Mouse (Mus musculus) brain, embryonic 18.5 days (tissue): ENCODE measurements around the gene Gm38655.
A peak's percentile ranks its signal among the peaks of the same experiment; 100 is the strongest.
"Not testable (repeated sequence)": the region's sequence is repeated elsewhere in the genome, so short reads cannot be mapped to it uniquely, and the experiment has no call there.

Experiments used
- DNase-seq: peaks from one replicate; pipeline ENCODE4 v3.0.0-alpha.2; 2012; ENCODE audit warnings: low read depth, low spot score

Gene Gm38655

GRCm38 (mm10) chr17:25169706-25170105 is 5.6 kb downstream of the Gm38655 start:
- DNase-seq = no peak

GRCm38 (mm10) chr17:25165970-25166671 is 9.2 kb downstream of the Gm38655 start:
- DNase-seq = no peak

- no peak for DNase-seq
Observed at GRCm38 (mm10) chr17:25164770-25165169, 10.5 kb downstream of the Gm38655 start.

- no peak for DNase-seq
Observed at GRCm38 (mm10) chr17:25163387-25163786, 11.9 kb downstream of the Gm38655 start.

- no peak for DNase-seq
Observed at GRCm38 (mm10) chr17:25162161-25162560, 13.1 kb downstream of the Gm38655 start, which contains the start of gene Ccdc154. Gene Ccdc154, plus strand, starts transcription at chr17:25162461.

- no peak for DNase-seq
Observed at GRCm38 (mm10) chr17:25139960-25140359, 35.3 kb downstream of the Gm38655 start.

GRCm38 (mm10) chr17:25138803-25139202 is 36.5 kb downstream of the Gm38655 start:
- no peak for DNase-seq

- no peak for DNase-seq
Observed at GRCm38 (mm10) chr17:25135622-25136021, 39.6 kb downstream of the Gm38655 start.

GRCm38 (mm10) chr17:25133275-25133698 is 42.0 kb downstream of the Gm38655 start, which contains the start of gene Clcn7:
Gene Clcn7, plus strand, starts transcription at chr17:25133391.
- peak; percentile 84 for DNase-seq

- DNase-seq = no peak
Observed at GRCm38 (mm10) chr17:25130060-25130459, 45.2 kb downstream of the Gm38655 start.

GRCm38 (mm10) chr17:25127681-25128080 is 47.6 kb downstream of the Gm38655 start:
- no peak for DNase-seq

GRCm38 (mm10) chr17:25127079-25127478 is 48.2 kb downstream of the Gm38655 start:
- DNase-seq = no peak

- not testable (repeated sequence) for DNase-seq
Observed at GRCm38 (mm10) chr17:25125442-25126060, 49.7 kb downstream of the Gm38655 start.

- no peak for DNase-seq
Observed at GRCm38 (mm10) chr17:25123979-25124378, 51.3 kb downstream of the Gm38655 start.
